Mouse (Mus musculus) CD8-positive naive resting alpha-beta T cell, adult 57 days (primary cell): Measurements from ENCODE around the gene Hyal3. TPM values are rescaled to one million over a fixed set of nuclear protein-coding genes. Genes with fewer than 3 reads are reported as not detected.

Experiments used
- total RNA-seq: library from RNA; stranded (reverse); gene quantifications from one replicate; pipeline ENCODE4 v1.2.4, GENCODE M21; 2023

Hyal3 gene
- 1.8 TPM for total RNA-seq

GRCm38 (mm10) chr9:107580501-107581317 lies at the start of gene Hyal3:
Gene Hyal3 (plus strand): TSS chr9:107580818.

GRCm38 (mm10) chr9:107533791-107534407 lies 46.7 kb upstream of the Hyal3 start, which contains the start of gene Tmem115:
Gene Tmem115 (plus strand): TSS chr9:107533945.

GRCm38 (mm10) chr9:107541474-107542351 lies 38.9 kb upstream of the Hyal3 start, which contains the start of the genes Cyb561d2 and Nprl2:
Gene Cyb561d2 (minus strand): TSS chr9:107542193.
Gene Nprl2 (plus strand): TSS chr9:107542226.

GRCm38 (mm10) chr9:107547026-107547425 lies 33.6 kb upstream of the Hyal3 start, which contains the start of gene Zmynd10:
Gene Zmynd10 (plus strand): TSS chr9:107547298.

GRCm38 (mm10) chr9:107551117-107551889 lies 29.3 kb upstream of the Hyal3 start, which contains the start of gene Rassf1:
Gene Rassf1 (plus strand): TSS chr9:107551555.

GRCm38 (mm10) chr9:107563029-107563581 lies 17.5 kb upstream of the Hyal3 start, which contains the start of gene Tusc2:
Gene Tusc2 (plus strand): TSS chr9:107563255.

GRCm38 (mm10) chr9:107567702-107568319 lies 12.8 kb upstream of the Hyal3 start, which contains the start of gene Hyal2:
Gene Hyal2 (plus strand): TSS chr9:107567945.

GRCm38 (mm10) chr9:107576357-107577107 lies 4.1 kb upstream of the Hyal3 start, which contains the start of gene Hyal1:
Gene Hyal1 (plus strand): TSS chr9:107576927.

GRCm38 (mm10) chr9:107578587-107578986 lies 2.0 kb upstream of the Hyal3 start, which contains the start of gene Naa80:
Gene Naa80 (plus strand): TSS chr9:107578887.

GRCm38 (mm10) chr9:107586974-107587832 lies 6.6 kb downstream of the Hyal3 start, which contains the start of gene Ifrd2:
Gene Ifrd2 (plus strand): TSS chr9:107587642.

GRCm38 (mm10) chr9:107608741-107609432 lies 28.3 kb downstream of the Hyal3 start, which contains the start of gene Sema3b:
Gene Sema3b (minus strand): TSS chr9:107609229.

GRCm38 (mm10) chr9:107635279-107636028 lies 54.8 kb downstream of the Hyal3 start, which contains the start of gene Gnai2:
Gene Gnai2 (minus strand): TSS chr9:107635367.

Other genes starting within 250 kb of the Hyal3 start
- gene Hemk1, start 242.5 kb upstream of the Hyal3 start, total RNA-seq, result 10.6 TPM
- 0.18 TPM for gene 6430571L13Rik, start 240.2 kb upstream of the Hyal3 start, total RNA-seq
- 2.9 TPM for gene Cacna2d2, start 181.2 kb upstream of the Hyal3 start, total RNA-seq
- 29.4 TPM for gene Tmem115, start 46.9 kb upstream of the Hyal3 start, total RNA-seq
- gene Cyb561d2, start 38.6 kb upstream of the Hyal3 start, total RNA-seq, result 15.3 TPM
- 23.7 TPM for gene Nprl2, start 38.6 kb upstream of the Hyal3 start, total RNA-seq
- gene Zmynd10, start 33.5 kb upstream of the Hyal3 start, total RNA-seq, result 1.8 TPM
- gene Rassf1, start 29.3 kb upstream of the Hyal3 start, total RNA-seq, result 65.1 TPM
- gene Tusc2, start 17.6 kb upstream of the Hyal3 start, total RNA-seq, result 16.1 TPM
- 7.9 TPM for gene Hyal2, start 12.9 kb upstream of the Hyal3 start, total RNA-seq
- 1.5 TPM for gene Hyal1, start 3.9 kb upstream of the Hyal3 start, total RNA-seq
- gene Naa80, start 1.9 kb upstream of the Hyal3 start, total RNA-seq, result 11.5 TPM
- gene Ifrd2, start 6.8 kb downstream of the Hyal3 start, total RNA-seq, result 27.3 TPM
- gene Sema3b, start 28.4 kb downstream of the Hyal3 start, total RNA-seq, result not detected
- 447 TPM for gene Gnai2, start 54.5 kb downstream of the Hyal3 start, total RNA-seq
- gene Slc38a3, start 88.7 kb downstream of the Hyal3 start, total RNA-seq, result not detected
- 1.3 TPM for gene Gnat1, start 98.9 kb downstream of the Hyal3 start, total RNA-seq
- gene Sema3f, start 129.7 kb downstream of the Hyal3 start, total RNA-seq, result 0.86 TPM
- gene Rbm5, start 190.2 kb downstream of the Hyal3 start, total RNA-seq, result 256 TPM